Mouse (Mus musculus) adrenal gland (tissue): ENCODE measurements at regions not wholly inside any gene's neighbourhood (a gene's known extent, or its start where the extent isn't known, plus 50 kb on each side); places are given as distances from the start of the nearest gene placed in this dataset.

ENCODE experiments used
- intact Hi-C: fragments of 180-260 bp; cut with DNase I; formaldehyde crosslinking; loops from one replicate; pipeline ENCODE4 v1.15.1; 2025

DNA sequence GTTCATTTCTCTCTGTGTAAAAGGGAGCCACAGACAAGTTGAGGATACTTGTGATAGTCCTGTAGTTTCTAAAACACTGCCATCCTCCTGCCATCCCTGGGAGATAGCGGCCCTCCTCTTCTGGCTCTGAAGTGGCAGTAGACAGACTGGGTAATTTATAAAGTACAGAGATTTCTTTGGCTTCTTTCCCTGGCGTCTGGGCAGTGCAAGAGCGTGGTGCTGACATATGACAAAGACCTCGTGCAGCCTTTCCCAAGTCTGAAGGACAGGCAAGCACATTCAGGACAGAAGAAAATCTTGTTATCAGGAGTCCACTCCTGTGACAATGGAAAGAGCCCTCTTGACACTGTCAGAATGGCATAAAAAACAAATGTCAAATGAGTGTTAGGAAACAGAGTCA lies 175.9 kb upstream of the Rreb1 start:
- intact Hi-C loops = loop anchor here (10.0 kb wide), 1 partner anchor 147 kb away; no protein-coding TSS in a partner anchor

DNA sequence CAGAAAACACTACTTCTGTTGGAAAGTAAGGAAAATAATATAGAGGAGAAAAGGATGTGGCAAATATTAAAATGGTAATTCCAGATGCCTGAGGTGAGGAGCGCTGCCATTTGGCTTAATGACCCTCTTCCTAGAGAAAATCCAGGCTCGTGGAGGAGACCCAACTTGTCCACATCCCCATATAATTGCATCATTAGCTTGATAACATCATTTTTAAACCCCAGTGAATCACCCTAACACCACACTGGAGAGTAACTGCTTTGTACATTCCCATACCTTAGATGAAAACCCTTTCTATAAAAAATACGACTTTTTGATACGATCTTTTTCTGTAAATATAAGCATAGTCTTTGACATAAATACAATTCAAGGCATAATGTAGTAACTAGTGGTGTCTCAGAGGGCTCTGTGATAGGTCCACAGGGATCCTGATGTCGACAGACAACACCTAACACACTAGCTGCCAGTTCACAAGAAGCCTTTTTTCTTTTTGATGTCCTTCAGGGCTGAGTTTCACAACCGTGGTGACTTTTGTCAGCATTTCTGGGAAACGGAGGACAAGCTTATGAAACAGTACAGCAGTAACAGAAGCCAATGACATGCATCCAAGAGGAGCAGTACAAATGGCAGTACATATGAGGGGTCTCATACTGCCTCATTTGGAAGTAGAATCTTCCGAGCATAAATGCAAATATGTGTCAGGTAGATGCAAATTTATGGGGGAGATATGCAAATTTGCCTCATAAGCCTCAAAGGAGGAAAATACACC lies 174.8 kb upstream of the Rreb1 start:
- intact Hi-C loops = loop anchor here (10.0 kb wide), 1 partner anchor 149 kb away; no protein-coding TSS in a partner anchor

DNA sequence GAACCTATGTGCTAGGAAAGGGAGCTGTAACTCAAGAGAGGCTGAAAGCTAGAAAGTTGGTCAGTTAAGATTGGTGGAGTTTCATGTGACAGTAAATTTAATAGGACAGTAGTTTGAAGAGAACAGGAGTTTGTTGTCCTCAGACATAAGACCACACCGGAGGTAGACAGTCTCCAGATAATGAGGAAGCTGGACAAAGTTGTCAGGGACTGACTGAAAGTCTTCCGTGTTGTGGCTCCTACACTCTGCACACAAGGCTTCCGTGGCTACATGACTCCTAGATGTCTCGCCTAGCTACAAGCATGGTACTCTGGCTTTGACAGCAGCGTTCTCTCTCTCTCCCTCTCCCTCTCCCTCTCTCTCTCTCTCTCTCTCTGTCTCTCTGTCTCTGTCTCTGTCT lies 171.9 kb upstream of the Rreb1 start:
- intact Hi-C loops = loop anchor here (10.0 kb wide), 1 partner anchor 151 kb away; no protein-coding TSS in a partner anchor

DNA sequence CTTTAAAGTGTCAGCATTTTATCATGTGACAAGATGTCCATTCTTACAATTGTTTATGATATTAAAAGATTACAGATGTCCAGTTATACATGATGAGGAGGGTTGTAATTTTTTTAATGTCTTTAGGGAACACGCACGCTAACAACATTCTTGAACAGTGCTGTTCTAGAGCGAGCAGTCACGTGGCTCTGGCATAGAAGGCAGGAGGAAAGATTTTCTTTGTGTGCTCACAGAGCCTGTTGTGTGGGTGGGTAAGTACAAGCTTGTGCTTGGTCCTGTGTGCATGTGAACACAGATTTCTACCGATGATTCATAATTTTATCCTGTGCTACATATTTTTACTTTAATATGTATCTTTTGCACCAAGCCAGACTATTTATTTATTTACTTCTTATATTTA lies 169.1 kb upstream of the Rreb1 start:
- intact Hi-C loops = loop anchor here (10.0 kb wide), 1 partner anchor 154 kb away; no protein-coding TSS in a partner anchor

DNA sequence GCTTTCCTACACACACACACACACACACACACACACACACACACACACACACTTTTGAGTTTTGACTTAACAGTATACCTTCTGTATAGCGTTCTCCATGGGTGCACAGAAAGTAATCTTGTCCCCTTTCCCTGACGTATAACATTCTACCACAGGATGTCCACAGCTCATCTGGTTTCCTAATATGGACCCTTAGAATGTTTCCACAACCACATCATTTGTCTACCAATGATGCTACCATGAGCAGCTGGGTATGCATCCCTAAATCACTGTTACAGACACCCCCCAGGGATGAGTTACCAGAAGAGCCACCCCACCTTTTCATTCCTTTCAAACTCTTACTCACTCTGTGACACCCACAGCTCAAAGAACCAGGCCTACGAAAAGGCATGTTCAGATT lies 166.8 kb upstream of the Rreb1 start:
- intact Hi-C loops = no loop called here

DNA sequence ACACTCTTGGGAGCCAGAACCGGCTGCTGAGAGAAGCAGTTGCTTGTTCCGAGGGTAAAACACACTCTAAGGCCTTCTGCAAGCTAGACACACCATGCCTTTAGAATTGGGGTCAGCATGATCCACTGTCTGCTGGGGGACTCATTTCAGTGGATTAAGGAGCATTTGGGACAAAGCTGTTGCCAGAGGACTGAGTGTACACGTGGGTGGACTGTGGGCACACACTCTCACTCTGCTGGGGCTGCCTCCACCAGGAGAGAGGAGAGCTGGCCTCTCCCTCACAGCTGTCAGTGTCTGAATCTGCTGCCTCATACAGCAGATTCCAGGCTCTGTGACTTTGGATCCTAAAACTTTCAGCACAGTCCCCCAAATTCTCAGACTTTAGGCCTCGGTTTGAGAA lies 161.2 kb upstream of the Rreb1 start:
- intact Hi-C loops = no loop called here

DNA sequence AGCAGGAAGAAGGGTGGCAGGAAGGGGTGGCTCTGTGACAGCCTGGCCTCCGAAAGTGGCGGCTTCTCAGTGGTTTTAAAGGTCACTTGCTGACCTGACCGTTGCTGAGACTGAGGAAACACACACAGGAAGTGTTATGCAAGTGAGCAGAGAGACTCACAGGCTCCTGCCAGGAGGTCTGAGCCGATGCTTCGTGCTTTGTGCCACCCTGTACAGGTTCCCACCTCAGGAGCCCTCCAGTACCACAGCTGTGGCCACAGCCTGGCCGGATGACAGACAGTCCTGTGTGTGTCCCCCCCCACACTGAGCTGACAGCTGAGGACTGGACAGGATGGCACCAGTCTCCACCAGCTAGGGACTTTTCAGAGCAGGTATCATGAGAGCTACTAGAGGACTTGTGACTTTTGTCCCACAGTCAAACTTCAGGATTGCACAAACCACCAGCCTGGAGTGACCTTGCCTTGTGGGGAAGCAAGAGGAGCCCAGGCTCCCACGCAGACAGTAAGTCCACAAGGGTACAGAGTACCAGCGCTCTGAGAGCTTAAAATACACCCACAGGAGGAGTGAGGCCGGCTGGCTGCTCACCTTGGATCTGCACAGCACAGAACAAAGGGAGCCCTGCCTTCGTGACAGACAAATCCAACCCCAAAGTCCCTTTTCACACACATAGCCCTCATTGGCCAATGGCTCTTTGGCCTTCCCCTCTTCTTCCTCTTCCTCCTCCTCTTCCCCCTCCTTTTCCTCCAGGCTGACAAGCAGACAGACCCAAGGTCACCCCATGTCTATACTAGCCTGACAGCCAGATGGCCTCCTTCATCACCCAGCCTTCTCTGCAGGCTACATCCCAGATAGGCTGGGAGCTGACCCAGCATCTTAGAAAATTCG lies 158.1 kb upstream of the Rreb1 start:
- intact Hi-C loops = no loop called here

DNA sequence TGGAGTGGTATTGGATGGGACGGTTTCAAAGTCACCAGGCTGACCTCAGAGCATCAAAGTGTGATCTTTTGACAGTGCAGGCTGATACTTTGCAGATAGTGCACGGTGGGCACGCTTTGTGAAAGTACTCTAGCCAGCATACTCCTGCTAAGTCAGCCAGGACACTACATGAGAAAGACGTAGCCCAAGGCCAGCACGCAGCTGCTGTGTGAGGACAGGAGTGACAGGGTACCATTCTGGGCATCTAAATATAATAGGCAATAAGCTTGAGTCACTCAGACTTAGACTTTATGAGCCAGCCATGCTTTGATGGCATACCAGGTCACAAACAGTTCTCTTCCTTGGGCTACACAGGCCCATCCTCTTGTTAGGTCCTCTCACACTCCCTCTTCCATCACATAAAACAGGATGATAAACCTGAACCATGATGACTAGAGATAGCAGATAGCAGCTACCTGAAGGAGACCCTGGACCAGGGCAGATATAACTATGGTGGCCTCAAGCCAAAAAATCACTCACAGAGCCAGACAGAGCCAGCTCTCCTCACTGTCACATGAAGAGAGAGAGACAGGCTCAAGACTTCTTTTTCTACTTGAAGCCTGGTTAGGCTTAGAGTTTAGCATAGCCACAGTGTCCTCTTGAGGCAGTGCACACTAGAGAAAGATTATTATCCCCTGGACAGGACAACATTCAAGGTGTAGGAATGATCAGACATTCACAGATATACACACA lies 156.7 kb upstream of the Rreb1 start:
- intact Hi-C loops = no loop called here

DNA sequence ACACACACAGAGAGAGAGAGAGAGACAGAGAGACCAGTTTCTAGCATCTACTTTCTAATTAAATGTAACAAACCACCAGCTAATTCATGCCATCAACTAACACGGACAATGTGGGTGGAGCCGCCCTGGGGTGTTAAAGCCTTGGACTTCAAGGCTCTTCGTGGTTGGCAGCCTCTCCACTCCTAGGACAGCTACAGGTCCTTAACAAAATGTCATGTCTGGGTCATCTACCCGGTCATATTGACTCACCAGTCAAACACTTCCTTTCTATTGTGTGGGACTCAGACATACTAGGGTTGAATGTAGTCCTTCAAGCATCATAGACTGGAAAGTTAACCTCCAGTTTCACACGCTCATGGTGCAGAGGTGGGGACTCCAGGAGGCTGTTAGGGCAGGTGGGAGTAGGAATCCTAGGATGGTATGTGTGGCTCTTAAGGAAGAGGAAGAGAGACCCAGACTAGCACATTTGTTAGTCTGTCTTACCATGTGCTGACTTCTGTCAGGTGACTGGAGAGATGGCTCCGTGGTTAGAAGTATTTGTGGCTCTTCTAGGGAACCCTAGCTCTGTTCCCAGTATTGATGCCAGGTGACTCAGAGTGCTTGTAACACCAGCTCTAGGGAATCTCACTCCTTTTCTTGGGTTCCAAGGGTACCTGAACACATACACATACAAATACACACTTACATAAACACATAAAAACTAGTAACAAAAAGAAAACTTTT lies 155.7 kb upstream of the Rreb1 start:
- intact Hi-C loops = no loop called here

DNA sequence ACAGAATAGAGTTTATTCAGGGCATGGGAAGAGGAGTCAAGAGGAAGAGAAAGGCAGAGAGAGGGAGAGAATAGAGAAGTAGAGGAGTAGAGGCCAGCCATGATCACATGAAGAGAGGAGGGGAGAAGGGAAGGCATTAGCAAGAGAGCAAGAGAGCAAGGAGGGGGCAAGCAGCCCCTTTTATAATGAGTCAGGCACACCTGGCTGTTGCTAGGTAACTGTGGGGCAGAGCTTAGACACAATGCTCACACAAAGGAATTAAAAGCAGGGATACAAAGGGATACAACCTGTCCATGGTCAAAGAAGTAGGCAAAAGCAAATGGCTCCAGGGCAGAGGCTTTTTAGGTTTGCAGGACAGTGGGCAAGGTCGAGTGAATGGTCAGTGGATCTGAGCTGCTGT lies 153.5 kb upstream of the Rreb1 start:
- intact Hi-C loops = no loop called here

DNA sequence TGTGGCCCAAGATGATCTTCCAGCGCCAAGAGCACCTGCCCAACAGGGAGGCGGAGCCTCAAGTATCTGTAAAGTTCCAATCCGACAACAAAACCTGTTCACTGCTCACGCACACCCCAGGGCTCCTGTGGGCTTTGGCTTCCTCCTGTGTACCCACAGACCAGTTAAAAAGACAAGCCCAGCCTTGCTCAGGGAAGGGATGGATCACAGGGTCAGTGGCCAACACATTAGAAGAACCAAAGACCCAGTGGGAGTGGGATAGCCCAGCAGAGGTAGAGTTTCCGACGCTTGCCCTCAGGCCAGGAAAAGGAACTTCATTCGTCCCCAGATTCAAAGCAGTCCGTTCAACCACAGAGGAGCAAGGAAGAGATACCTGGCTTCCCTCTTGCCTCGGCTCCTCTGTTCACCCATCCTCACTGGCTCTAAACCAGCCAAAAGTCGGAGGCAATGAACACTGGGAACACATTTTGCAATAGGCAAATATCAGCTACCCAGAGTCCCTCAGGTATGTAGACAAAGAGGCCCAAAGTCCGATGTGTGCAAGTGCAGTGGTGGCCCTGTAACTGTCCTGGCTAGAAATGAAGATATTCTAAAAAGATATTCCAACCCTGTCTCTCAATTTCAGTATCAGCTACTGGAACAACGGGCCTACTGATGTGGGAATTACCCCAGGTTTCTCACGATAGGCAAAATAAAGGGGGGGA lies 152.5 kb upstream of the Rreb1 start:
- intact Hi-C loops = no loop called here

DNA sequence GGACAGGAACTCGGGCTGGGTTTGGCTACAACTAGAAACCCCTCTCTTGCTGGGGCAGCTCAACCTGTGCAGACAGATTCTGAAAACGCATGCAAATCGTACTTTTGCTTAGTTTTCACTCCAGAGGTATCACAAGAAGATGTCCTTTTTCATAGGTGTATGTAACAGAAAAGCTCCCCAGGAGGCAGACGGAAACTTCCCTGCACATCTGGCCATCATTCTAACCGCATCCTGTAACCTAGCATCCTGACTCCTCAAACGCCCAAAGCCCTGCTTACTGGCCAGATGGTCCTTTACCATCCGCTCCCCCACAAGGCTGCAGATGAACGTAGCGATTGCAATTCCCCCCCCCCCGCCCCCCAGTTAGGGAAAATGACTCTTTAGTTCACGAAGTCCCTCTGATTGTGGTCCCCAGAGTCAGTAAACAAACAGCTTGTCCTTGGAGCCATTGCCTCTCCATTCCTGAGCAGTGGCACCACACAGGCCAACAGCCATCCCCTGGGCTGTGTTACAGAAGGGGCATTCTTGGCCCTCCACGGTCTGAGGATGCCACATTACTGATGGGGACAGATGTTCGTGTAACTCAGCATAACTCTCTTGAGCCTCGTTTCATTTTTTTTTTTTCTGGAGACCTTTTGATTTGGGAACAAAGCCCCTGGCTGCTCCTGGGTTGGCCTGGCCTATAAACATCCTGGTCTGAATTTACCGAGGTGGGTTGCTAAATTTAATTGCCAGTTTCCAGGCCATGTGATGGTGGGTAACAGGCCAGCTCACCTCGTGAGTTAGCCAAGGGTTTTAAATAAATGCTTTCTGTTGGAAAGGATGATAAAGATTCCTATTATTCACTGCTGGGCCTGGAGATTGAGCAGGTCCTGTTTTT lies 149.6 kb upstream of the Rreb1 start:
- intact Hi-C loops = no loop called here

DNA sequence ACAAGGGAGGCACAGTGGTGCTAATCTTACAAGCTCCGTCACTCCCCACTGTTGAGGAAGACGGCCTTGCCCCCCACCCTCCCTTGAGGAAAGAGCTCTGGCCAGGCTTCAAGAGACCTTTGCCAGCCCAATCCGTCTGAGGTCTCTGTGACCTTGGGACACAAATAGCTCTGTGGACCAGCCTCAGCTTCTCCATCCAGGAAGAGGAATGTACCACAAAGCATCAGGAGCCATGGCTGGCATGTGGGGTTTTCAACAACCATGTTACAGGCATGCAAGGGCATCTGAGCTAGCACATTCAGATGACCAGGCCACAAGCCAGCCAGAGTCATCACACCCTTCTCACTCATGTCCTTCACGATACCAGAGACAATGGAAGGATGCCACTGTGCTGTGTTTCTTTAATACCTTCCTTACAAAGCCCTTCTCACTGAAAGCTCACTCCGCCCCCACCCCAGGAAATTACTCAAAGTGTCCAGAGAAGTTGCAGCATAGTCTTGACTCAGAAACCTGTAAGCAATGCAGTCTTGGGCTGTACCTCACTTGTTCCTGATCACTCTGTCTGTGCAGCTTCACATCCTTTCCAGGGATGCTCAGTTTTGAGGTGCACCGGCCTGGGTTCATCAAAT lies 148.8 kb upstream of the Rreb1 start:
- intact Hi-C loops = no loop called here

DNA sequence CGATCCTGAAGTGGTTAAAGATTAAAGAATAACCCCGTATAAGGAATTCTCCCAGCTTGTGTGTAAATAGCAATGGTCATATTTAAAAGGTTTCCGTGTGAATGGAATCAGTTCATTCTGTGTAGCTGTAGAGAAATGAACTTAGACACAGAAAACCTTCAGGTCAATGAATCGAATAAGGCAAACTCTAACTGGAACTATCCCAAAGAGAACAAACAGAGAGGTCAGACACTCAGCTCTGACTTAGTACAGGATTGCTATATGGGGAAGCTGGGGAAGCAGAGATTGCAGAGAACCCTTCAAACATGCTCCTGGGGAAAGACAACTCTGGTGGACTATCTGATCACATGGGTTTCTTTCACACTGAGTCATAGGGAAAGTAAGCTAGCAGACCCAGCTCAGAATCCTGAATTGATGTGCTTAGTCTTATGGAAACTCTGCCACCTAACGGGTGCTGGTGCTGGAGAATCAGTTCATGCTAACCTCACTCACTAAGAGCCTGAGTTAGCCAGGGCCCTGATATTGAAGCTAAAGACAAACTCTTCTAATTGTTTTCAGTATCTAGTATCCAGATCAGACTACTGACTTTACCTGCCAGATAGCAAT lies 145.3 kb upstream of the Rreb1 start:
- intact Hi-C loops = no loop called here

DNA sequence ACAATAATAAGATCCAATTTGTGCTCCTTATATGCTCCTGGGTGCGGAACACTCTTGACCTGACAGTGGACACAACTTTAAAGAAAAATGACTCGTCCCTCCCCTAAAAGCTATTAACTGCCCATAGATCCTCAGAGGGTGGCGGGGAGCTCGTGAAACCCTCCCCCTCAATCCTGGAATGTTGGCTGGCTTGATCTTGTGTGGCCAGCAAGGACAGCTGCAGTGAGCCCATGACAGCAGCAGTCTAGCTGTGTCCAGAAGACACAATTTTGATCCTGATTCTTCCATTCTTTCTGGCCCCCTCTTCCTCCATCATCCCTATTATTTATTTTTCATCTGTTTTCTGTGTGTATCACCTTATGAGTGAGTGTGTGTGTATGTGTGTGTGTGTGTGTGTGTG lies 141.8 kb upstream of the Rreb1 start:
- intact Hi-C loops = no loop called here

DNA sequence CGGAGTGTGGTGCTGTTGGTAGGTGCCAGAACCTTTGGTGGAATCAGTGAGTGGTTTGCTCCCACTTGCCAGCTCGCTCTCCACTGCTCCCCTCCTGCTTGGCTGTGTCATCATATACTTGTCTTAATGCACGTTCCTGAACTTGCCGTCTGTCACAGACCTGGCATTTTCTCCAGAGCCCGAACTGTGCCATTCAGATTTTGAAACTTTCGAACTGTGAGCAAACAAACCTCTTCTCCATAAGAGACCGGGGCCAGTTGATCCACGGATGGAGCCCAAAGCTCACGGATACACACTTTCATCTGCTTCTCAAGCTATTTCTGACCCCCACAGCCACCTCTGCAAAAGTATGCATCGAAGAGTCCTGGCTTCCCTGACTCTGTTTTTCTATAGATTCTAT lies 141.0 kb upstream of the Rreb1 start:
- intact Hi-C loops = no loop called here

DNA sequence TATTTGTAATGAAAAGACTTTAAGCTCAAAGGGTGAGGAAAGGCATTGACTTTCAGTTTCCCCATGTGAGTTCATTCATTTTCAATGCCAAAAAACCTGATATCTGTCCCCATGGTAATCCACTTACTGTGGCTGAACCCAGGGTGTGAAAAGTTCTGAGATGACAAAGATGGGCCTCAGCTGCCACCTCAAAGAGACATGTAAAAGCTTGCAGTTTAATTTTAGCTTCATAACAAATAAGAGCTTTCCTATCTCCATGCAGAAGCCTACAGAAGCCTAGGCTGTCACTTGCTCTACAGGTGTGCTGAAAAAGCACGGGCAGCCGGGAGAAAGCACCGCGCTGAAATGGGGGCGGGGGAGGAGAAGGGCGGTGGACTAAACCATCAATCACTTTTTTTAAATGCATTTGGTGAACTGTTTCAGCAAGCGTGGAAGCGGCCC lies 140.1 kb upstream of the Rreb1 start:
- intact Hi-C loops = no loop called here

DNA sequence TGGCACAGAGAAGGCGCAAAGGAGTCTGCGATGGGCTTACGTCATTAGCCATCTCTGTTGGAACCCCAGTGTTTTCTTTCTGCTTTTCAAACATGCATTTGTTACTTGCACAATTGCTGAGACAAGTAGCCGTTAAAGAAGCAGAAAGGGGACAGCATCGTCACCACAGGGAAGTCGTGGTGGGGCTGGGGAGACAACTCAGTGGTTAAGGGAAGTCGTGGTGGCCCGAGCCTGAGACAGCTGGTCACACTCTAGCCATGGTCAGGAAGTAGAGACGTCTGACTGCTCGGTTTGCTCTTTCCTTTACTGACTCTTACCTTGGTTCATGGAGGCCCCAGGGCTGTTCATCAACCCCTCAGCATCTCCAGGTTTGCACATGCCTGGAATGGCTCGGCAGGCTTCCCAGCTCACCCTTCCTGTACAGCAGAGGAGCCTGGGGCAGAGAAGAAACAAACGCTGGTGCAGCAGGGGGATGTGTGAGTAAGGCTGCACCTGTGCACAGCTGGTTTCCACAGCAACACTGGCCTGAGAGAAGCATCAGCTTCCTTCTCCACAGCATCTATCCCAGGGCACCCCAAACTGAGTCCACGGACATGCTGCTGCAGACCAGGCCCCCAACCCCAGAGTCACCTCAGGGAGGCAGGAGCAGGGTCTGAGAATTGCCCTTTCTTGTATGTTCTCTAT lies 135.6 kb upstream of the Rreb1 start:
- intact Hi-C loops = no loop called here
